Mouse (Mus musculus) lung, adult 2 months (tissue): ENCODE measurements at regions not wholly inside any gene's neighbourhood (a gene's known extent, or its start where the extent isn't known, plus 50 kb on each side); places are given as distances from the start of the nearest gene placed in this dataset.

Experiments used
- CTCF ChIP-seq: fragments of 200-500 bp; IDR thresholded peaks from 2 replicates; pipeline ENCODE4 v1.5.1; 2011; ENCODE audit warnings: mild to moderate bottlenecking, low read length, control low read depth; ENCODE audit not compliant: insufficient read depth
- POLR2A ChIP-seq: fragments of 200-500 bp; IDR thresholded peaks from 2 replicates; pipeline ENCODE4 v1.6.1; 2011; ENCODE audit warnings: low read depth, mild to moderate bottlenecking, control low read depth, low read length, borderline replicate concordance; ENCODE audit errors: extremely low read depth

GRCm38 (mm10) chr15:61161397-61161796 is 238.6 kb upstream of the A1bg start:
- TF ChIP-seq CTCF, result no peak
- TF ChIP-seq POLR2A, result no peak
